Mouse (Mus musculus): ENCODE results near the gene Retn. TPM values are rescaled to one million over a fixed set of nuclear protein-coding genes. Genes with fewer than 3 reads are reported as not detected.
A peak's percentile ranks its signal among the peaks of the same experiment; 100 is the strongest.

Gene Retn
- polyA plus RNA-seq, 1 experiment from 2014 or later = not detected

DNA sequence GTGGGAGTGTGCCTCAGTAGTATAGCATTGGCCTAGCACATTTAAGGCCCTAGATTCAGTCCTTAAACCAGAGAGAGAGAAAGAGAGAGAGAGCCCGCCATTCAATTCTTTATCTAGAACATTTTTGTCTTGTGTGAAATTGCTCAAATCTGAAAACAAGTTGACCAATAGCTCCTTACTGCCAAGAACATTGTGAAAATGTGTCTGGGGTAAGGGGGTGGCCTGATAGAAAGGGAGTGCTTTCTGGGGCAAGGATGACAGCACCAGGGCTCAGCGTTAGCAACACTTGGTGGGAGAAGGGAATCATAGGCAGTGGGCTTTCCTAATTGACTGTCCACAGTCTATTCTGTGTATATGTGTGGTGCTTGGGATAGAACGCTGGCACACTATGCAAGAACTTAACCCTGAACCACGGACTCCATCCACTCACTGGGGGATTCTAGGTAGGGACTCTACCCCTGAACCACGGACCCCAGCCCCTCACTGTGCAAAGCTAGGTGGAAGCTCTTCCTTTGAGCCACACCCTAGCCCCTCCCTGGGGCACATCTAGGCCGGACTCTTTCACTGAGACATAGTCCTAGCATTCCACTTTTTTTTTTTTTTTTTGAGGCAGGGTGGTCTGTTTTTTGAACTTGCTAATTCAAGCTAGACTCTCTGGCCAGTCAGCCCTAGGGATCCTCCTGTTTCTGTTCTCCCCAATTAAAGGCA, 8.6 kb upstream of the Retn start:
- H3K27me3 ChIP-seq (ENCODE audit: insufficient read depth, low read length) = no peaks in the 10 kb centered on the region
- H3K9me3 ChIP-seq (ENCODE audit: low read depth, low read length) = no peaks in the 10 kb centered on the region
- no peaks in the 10 kb centered on the region for H3K4me1 ChIP-seq (ENCODE audit: insufficient read depth)
- no peak overlapping the region for H3K4me2 ChIP-seq
- TF ChIP-seq CTCF (IDR thresholded peaks at IDR 0.05; ENCODE audit: low read depth) = no peak
- H3K36me3 ChIP-seq (ENCODE audit: insufficient read depth) = no peaks in the 10 kb centered on the region
- WGBS = 77% methylated on average over 6 of the region's 6 CpGs
- H3K4me3 ChIP-seq (ENCODE audit: low read depth, low read length) = no peak overlapping the region
- no peak overlapping the region for H3K9ac ChIP-seq
- DNase-seq (no peak), ATAC-seq (ENCODE audit: insufficient read depth) (no peak)
- no peak overlapping the region for H3K27ac ChIP-seq (ENCODE audit: low read depth)

DNA sequence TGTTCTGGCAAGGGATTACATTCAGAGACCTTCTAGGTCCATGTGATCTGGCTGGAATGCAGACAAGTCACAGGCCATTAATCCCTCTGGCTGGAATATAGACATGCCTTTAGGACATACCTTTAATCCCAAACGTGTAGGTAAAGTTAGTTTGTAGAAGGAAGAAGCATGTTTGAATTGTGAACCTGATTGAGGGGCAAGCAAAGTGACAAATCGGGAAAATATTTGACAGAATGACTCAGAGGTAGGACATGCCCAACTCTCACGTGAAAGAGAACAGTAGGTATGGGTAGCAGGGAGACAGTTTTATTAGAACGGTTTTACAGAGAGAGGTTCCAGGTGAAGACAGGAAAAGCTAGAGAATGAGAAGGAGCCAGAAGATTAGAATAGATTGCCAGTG, 8.0 kb upstream of the Retn start:
- H3K4me2 ChIP-seq = no peak overlapping the region
- H3K27ac ChIP-seq (ENCODE audit: low read depth) = no peak overlapping the region
- 74% methylated on average over 4 of the region's 4 CpGs for WGBS
- ATAC-seq (ENCODE audit: insufficient read depth) (no peak), DNase-seq (no peak)
- no peaks in the 10 kb centered on the region for H3K9me3 ChIP-seq (ENCODE audit: low read depth, low read length)
- H3K4me3 ChIP-seq (ENCODE audit: low read depth, low read length) = no peak overlapping the region
- no peaks in the 10 kb centered on the region for H3K4me1 ChIP-seq (ENCODE audit: insufficient read depth)
- no peaks in the 10 kb centered on the region for H3K27me3 ChIP-seq (ENCODE audit: insufficient read depth, low read length)
- no peak for TF ChIP-seq CTCF (IDR thresholded peaks at IDR 0.05; ENCODE audit: low read depth)
- H3K36me3 ChIP-seq (ENCODE audit: insufficient read depth) = no peaks in the 10 kb centered on the region
- H3K9ac ChIP-seq = no peak overlapping the region

DNA sequence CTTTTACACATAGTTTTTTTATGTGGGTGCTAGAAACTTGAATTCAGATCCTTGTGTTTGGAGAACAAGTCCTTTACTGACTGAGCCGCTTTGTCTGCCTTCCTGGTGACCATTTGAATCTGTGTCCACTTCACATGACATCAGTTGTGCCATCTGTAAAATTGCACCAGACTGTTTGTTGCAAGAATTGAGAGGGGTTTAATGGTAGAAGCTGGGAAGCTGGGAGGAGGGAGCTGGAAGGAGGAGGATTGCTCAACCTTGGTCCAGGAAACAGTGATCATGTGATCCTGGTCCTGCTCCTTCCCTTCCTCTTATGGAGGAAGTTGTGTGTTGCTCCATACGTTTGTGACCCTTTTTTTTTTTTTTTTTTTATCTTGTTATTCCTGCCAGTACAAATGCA, 7.3 kb upstream of the Retn start:
- 68% methylated on average over 2 of the region's 2 CpGs for WGBS
- H3K4me2 ChIP-seq = no peak overlapping the region
- DNase-seq = peak; percentile 5
- no peak for ATAC-seq (ENCODE audit: insufficient read depth)
- H3K36me3 ChIP-seq (ENCODE audit: insufficient read depth) = no peaks in the 10 kb centered on the region
- H3K9me3 ChIP-seq (ENCODE audit: low read depth, low read length) = no peaks in the 10 kb centered on the region
- no peak overlapping the region for H3K4me3 ChIP-seq (ENCODE audit: low read depth, low read length)
- no peaks in the 10 kb centered on the region for H3K4me1 ChIP-seq (ENCODE audit: insufficient read depth)
- H3K27ac ChIP-seq (ENCODE audit: low read depth) = no peak overlapping the region
- no peak for TF ChIP-seq CTCF (IDR thresholded peaks at IDR 0.05; ENCODE audit: low read depth)
- no peak overlapping the region for H3K9ac ChIP-seq
- H3K27me3 ChIP-seq (ENCODE audit: insufficient read depth, low read length) = no peaks in the 10 kb centered on the region

DNA sequence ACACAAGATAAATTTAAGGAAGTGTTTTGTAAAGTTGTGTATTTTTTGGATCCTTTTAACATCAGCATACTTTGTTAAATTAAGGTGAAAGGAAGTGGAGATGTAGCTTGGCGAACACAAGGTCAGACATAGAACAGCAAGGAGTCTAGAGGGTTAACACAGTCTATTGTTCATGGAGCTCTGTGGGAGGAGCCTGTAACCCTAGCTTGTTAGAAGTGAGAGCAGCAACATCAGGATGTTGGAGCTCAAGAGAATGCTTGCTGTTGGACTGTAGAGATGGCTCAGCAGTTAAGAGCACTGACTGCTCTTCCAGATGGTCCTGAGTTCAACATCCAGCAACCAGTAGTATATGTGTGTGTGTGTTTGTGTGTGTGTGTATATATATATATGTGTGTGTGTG, 6.6 kb upstream of the Retn start:
- ATAC-seq (ENCODE audit: insufficient read depth) (no peak), DNase-seq (peak; percentile 44)
- H3K36me3 ChIP-seq (ENCODE audit: insufficient read depth) = no peaks in the 10 kb centered on the region
- no peak overlapping the region for H3K4me3 ChIP-seq (ENCODE audit: low read depth, low read length)
- TF ChIP-seq CTCF (IDR thresholded peaks at IDR 0.05; ENCODE audit: low read depth) = no peak
- H3K9ac ChIP-seq = no peak overlapping the region
- whole genome bisulfite sequencing = 41% methylated on average over 1 of the region's 1 CpGs
- no peaks in the 10 kb centered on the region for H3K4me1 ChIP-seq (ENCODE audit: insufficient read depth)
- H3K9me3 ChIP-seq (ENCODE audit: low read depth, low read length) = no peaks in the 10 kb centered on the region
- no peak overlapping the region for H3K27ac ChIP-seq (ENCODE audit: low read depth)
- no peaks in the 10 kb centered on the region for H3K27me3 ChIP-seq (ENCODE audit: insufficient read depth, low read length)
- no peak overlapping the region for H3K4me2 ChIP-seq

- no peak for ATAC-seq (ENCODE audit: insufficient read depth)
- no peaks in the 10 kb centered on the region for H3K4me1 ChIP-seq (ENCODE audit: insufficient read depth)
- no peak overlapping the region for H3K9ac ChIP-seq
- TF ChIP-seq CTCF (IDR thresholded peaks at IDR 0.05; ENCODE audit: low read depth) = no peak
- DNase-seq = no peak
- no peak overlapping the region for H3K4me3 ChIP-seq (ENCODE audit: low read depth, low read length)
- WGBS = 60% methylated on average over 3 of the region's 3 CpGs
- no peaks in the 10 kb centered on the region for H3K36me3 ChIP-seq (ENCODE audit: insufficient read depth)
- no peaks in the 10 kb centered on the region for H3K9me3 ChIP-seq (ENCODE audit: low read depth, low read length)
- H3K27me3 ChIP-seq (ENCODE audit: insufficient read depth, low read length) = no peaks in the 10 kb centered on the region
- no peak overlapping the region for H3K27ac ChIP-seq (ENCODE audit: low read depth)
- H3K4me2 ChIP-seq = no peak overlapping the region
These were observed 2.7 kb upstream of the Retn start for GRCm38 (mm10) chr8:3652845-3653244.

GRCm38 (mm10) chr8:3654726-3655508, 653 bp upstream of the Retn start:
- no peak overlapping the region for H3K27ac ChIP-seq (ENCODE audit: low read depth)
- H3K4me1 ChIP-seq (ENCODE audit: insufficient read depth) = no peaks in the 10 kb centered on the region
- 58% methylated on average over 11 of the region's 11 CpGs for WGBS
- no peak for TF ChIP-seq CTCF (IDR thresholded peaks at IDR 0.05; ENCODE audit: low read depth)
- no peak overlapping the region for H3K4me2 ChIP-seq
- H3K36me3 ChIP-seq (ENCODE audit: insufficient read depth) = no peaks in the 10 kb centered on the region
- no peak for DNase-seq
- no peak overlapping the region for H3K9ac ChIP-seq
- no peaks in the 10 kb centered on the region for H3K9me3 ChIP-seq (ENCODE audit: low read depth, low read length)
- H3K4me3 ChIP-seq (ENCODE audit: low read depth, low read length) = no peak overlapping the region
- no peak for ATAC-seq (ENCODE audit: insufficient read depth)
- H3K27me3 ChIP-seq (ENCODE audit: insufficient read depth, low read length) = no peaks in the 10 kb centered on the region

- Histone ChIP-seq H3K9ac (no peak overlapping the region), H3K27me3 (ENCODE audit: insufficient read depth, low read length) (no peaks in the 10 kb centered on the region), H3K36me3 (ENCODE audit: insufficient read depth) (no peaks in the 10 kb centered on the region), H3K27ac (ENCODE audit: low read depth) (no peak overlapping the region), H3K4me3 (ENCODE audit: low read depth, low read length) (no peak overlapping the region), H3K4me1 (ENCODE audit: insufficient read depth) (no peaks in the 10 kb centered on the region), H3K4me2 (no peak overlapping the region), H3K9me3 (ENCODE audit: low read depth, low read length) (no peaks in the 10 kb centered on the region)
- peak; percentile 6 for DNase-seq
- no peak for ATAC-seq (ENCODE audit: insufficient read depth)
- no peak for TF ChIP-seq CTCF (IDR thresholded peaks at IDR 0.05; ENCODE audit: low read depth)
- 16% methylated on average over 7 of the region's 7 CpGs for WGBS
These were observed 1.3 kb downstream of the Retn start for GRCm38 (mm10) chr8:3656725-3657381.
